Mouse (Mus musculus) myocyte (in vitro differentiated cells): ENCODE results near the gene Olfr642.

Source experiments
- MAX ChIP-seq: IDR thresholded peaks from one replicate; pipeline ENCODE4 v1.6.1; 2011; ENCODE audit warnings: low read depth, mild to moderate bottlenecking, control low read depth
- POLR2A ChIP-seq: IDR thresholded peaks from one replicate; pipeline ENCODE4 v1.6.1; 2011; ENCODE audit warnings: low read depth, mild to moderate bottlenecking, control low read depth, moderate library complexity; ENCODE audit not compliant: insufficient read length

DNA sequence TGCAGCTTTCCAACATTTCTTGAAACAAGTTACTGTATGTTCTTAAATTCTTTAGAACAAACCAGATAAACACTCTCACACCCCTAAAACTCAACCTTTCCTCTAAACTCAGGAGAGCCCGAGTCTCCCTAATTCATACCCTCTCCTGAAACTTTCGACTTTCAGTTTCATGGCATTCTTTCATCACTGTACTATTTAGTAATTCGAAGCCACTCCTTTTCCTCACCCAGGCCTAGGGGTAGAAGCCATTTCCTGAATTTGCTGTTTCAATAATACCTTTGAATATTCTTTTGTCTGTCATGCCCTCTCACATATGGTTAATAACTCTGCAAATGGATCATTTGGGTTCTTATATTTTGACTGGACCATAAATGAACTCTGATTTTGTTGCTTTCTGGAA, 25.5 kb downstream of the Olfr642 start:
- no peak for TF ChIP-seq MAX
- no peak for TF ChIP-seq POLR2A
